Mouse (Mus musculus) liver, embryonic 11.5 days (tissue): ENCODE results near the gene N4bp2. TPM values are rescaled to one million over a fixed set of nuclear protein-coding genes. Genes with fewer than 3 reads are reported as not detected.

Experiments used
- ATAC-seq: fragments of 200-750 bp; cut with Nextera tagmentation; replicated peaks from 2 replicates; pipeline ENCODE4 v1.8.0; 2017; ENCODE audit warnings: moderate number of reproducible peaks, mild to moderate bottlenecking, moderate TSS enrichment, moderate library complexity; ENCODE audit not compliant: low FRiP score
- DNase-seq: peaks from one replicate; pipeline ENCODE4 v3.0.0-alpha.2; 2017; ENCODE audit warnings: low spot score
- H3K27ac ChIP-seq: fragments of 300-500 bp; sonication (generic); 2 replicates; pipeline ENCODE4 v1.5.1; 2014; ENCODE audit warnings: mild to moderate bottlenecking, low read depth, low read length, control low read depth
- H3K27me3 ChIP-seq: fragments of 300-500 bp; sonication (generic); replicated peaks from 2 replicates; pipeline ENCODE4 v1.6.1; 2014; ENCODE audit warnings: low read length, mixed read lengths; ENCODE audit not compliant: control insufficient read depth, insufficient read depth
- H3K36me3 ChIP-seq: fragments of 300-500 bp; sonication (generic); 2 replicates; pipeline ENCODE4 v1.6.1; 2014; ENCODE audit warnings: mild to moderate bottlenecking, low read length, moderate library complexity, mixed read lengths; ENCODE audit not compliant: control insufficient read depth, insufficient read depth
- H3K4me1 ChIP-seq: fragments of 300-500 bp; sonication (generic); replicated peaks from 2 replicates; pipeline ENCODE4 v1.6.1; 2014; ENCODE audit warnings: low read length, mixed read lengths; ENCODE audit not compliant: control insufficient read depth, insufficient read depth
- H3K4me2 ChIP-seq: fragments of 300-500 bp; sonication (generic); 2 replicates; pipeline ENCODE4 v1.6.1; 2014; ENCODE audit warnings: mild to moderate bottlenecking, control low read depth, moderate library complexity
- H3K4me3 ChIP-seq: fragments of 300-500 bp; sonication (generic); 2 replicates; pipeline ENCODE4 v1.5.1; 2014; ENCODE audit warnings: low read depth, low read length, control low read depth
- H3K9ac ChIP-seq: fragments of 300-500 bp; sonication (generic); 2 replicates; pipeline ENCODE4 v1.6.1; 2014; ENCODE audit warnings: low read depth, low read length, control low read depth
- H3K9me3 ChIP-seq: fragments of 300-500 bp; sonication (generic); 2 replicates; pipeline ENCODE4 v1.6.1; 2016; ENCODE audit warnings: low read length, inconsistent platforms, mixed read lengths; ENCODE audit not compliant: control insufficient read depth
- WGBS: fragments of 180-500 bp; shearing (Covaris S2); extraction: QIAGEN DNeasy Blood & Tissue Kit; methylation state at CpG from one replicate; pipeline ENCODE4 v1.1.7; 2014; 5-methylcytosine and 5-hydroxymethylcytosine counted together
- polyA plus RNA-seq: library from polyadenylated mRNA; unstranded; fragments of >200 nt; fragmentation: Nextera tagmentation; extraction: Ambion mirVana; gene quantifications from 2 replicates; pipeline ENCODE4 v1.2.1, GENCODE M21; 2014

Gene N4bp2
- polyA plus RNA-seq, 1 experiment from 2014 or later, result 28.2 TPM

GRCm38 (mm10) chr5:65739366-65739765, 24.0 kb upstream of the N4bp2 start:
- DNase-seq (no peak), ATAC-seq (no peak)
- no peaks in the 10 kb centered on the region for H3K36me3 ChIP-seq
- H3K27me3 ChIP-seq, result no peaks in the 10 kb centered on the region
- H3K4me3 ChIP-seq, result no peak overlapping the region
- no peak overlapping the region for H3K4me2 ChIP-seq
- no peaks in the 10 kb centered on the region for H3K9me3 ChIP-seq
- WGBS, result 81% methylated on average over 3 of the region's 3 CpGs
- H3K27ac ChIP-seq, result no peak overlapping the region
- H3K4me1 ChIP-seq, result no peaks in the 10 kb centered on the region
- H3K9ac ChIP-seq, result no peak overlapping the region

DNA sequence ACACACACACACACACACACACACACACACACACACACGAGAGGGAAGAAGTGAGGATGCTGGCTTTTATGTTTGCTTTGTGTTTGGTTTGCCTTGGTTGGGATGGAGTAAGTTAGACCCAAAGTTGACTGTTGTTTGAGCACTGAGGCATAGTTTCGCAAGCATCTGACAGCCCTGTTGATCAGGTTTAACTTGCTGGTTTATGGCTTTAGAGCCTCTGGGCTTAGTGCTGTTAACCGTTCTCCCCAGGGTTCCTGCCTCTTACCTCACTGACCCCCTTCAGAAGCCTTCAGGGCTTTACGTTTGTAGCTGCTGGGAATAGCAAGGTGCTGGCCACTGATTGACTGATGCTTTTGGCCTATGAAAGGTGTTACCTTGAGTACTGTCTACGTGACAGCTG, 16.4 kb upstream of the N4bp2 start:
- no peaks in the 10 kb centered on the region for H3K36me3 ChIP-seq
- no peaks in the 10 kb centered on the region for H3K9me3 ChIP-seq
- 66% methylated on average over 5 of the region's 5 CpGs for WGBS
- H3K4me2 ChIP-seq, result no peak overlapping the region
- ATAC-seq (no peak), DNase-seq (no peak)
- H3K27me3 ChIP-seq, result no peaks in the 10 kb centered on the region
- H3K4me3 ChIP-seq, result no peak overlapping the region
- H3K4me1 ChIP-seq, result no peaks in the 10 kb centered on the region; the same call in 1 of the 2 replicates
- H3K27ac ChIP-seq, result no peak overlapping the region
- no peak overlapping the region for H3K9ac ChIP-seq

DNA sequence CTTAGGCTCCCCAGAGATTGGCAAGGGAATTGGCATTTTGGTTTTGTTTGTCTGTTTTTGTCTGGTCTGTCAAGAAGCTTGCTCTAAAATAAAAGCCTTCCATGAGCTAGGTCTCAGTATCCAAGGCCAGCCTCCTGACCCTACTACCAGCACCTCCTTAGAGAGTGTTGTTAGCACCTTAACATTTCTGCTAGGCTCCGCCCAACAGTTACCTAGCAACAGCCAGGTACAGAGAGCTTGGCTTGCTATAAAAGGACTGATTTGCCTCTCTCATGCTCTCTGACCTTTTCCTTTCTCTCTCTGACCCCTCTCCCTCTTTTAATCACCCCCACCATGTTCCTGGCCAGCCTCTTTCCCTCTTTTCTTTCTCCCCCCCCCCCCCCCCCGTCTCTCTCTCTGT, 14.9 kb upstream of the N4bp2 start:
- no peak overlapping the region for H3K27ac ChIP-seq
- no peaks in the 10 kb centered on the region for H3K36me3 ChIP-seq
- WGBS, result 54% methylated on average over 2 of the region's 2 CpGs
- H3K4me2 ChIP-seq, result no peak overlapping the region
- H3K27me3 ChIP-seq, result no peaks in the 10 kb centered on the region
- H3K4me3 ChIP-seq, result no peak overlapping the region
- no peaks in the 10 kb centered on the region for H3K9me3 ChIP-seq
- no peak overlapping the region for H3K9ac ChIP-seq
- ATAC-seq (no peak), DNase-seq (no peak)
- H3K4me1 ChIP-seq, result peaks cover 4% of the 10 kb centered on the region

- Histone ChIP-seq H3K4me1 (peaks cover 4% of the 10 kb centered on the region), H3K9me3 (no peaks in the 10 kb centered on the region), H3K4me2 (no peak overlapping the region), H3K4me3 (no peak overlapping the region), H3K27me3 (no peaks in the 10 kb centered on the region), H3K36me3 (no peaks in the 10 kb centered on the region), H3K27ac (no peak overlapping the region), H3K9ac (no peak overlapping the region)
- ATAC-seq, result no peak
- DNase-seq, result no peak
Measured at GRCm38 (mm10) chr5:65748880-65749279, 14.4 kb upstream of the N4bp2 start.

DNA sequence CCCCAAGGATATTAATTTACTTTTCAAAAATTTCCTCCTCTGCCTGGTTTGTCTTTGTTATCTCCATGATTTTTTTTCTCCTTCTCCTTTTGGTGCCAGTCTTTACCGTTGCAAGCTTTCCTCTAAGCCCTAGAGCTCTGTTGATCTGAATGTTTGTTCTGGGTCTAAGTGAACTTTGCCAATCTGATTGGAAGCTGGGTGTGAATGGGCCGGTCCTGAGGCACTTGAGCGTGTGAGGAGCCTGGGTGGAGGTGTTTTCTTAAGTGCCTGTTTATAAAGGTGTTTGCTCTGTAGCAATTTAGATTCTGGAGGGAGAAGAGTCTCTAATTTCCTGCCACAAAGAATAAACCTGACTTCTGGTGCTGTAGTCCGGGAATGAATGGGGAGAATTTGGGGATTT, 11.3 kb upstream of the N4bp2 start:
- ATAC-seq (no peak; the same call in 1 of the 2 replicates), DNase-seq (no peak)
- Histone ChIP-seq H3K36me3 (no peaks in the 10 kb centered on the region), H3K9ac (no peak overlapping the region), H3K4me1 (peaks cover 4% of the 10 kb centered on the region), H3K9me3 (no peaks in the 10 kb centered on the region), H3K27ac (no peak overlapping the region), H3K4me3 (no peak overlapping the region), H3K27me3 (no peaks in the 10 kb centered on the region), H3K4me2 (no peak overlapping the region)
- WGBS, result 26% methylated on average over 4 of the region's 4 CpGs

- H3K4me3 ChIP-seq, result no peak overlapping the region
- no peak overlapping the region for H3K9ac ChIP-seq
- H3K36me3 ChIP-seq, result no peaks in the 10 kb centered on the region
- H3K4me1 ChIP-seq, result peaks cover 6% of the 10 kb centered on the region; the same call in 1 of the 2 replicates
- 85% methylated on average over 5 of the region's 5 CpGs for WGBS
- no peak overlapping the region for H3K4me2 ChIP-seq
- no peak overlapping the region for H3K27ac ChIP-seq
- no peaks in the 10 kb centered on the region for H3K27me3 ChIP-seq
- DNase-seq, result no peak
- ATAC-seq, result no peak
- no peaks in the 10 kb centered on the region for H3K9me3 ChIP-seq
Measured at GRCm38 (mm10) chr5:65755859-65756258, 7.5 kb upstream of the N4bp2 start.

DNA sequence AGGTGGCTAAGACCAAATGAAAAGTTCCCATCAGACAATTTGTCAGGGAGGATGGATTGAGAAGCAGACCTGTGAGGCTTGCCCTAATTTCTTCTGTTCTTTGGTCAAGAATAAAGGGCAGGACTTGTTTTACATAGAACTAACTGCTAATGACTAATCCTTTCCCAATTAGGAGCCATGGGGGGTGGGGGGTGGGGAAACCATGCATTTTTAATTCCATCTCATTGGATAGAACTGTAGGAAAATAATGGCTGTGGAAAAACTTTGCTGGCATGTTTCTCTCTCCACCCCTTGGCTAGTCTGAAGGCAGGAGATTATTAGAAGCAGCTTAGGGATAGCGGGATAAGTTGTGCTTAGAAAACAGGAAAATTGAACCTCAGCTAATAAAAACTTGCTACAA, 6.2 kb upstream of the N4bp2 start:
- Histone ChIP-seq H3K4me2 (no peak overlapping the region), H3K4me1 (peaks cover 14% of the 10 kb centered on the region; the same call in 1 of the 2 replicates), H3K9me3 (no peaks in the 10 kb centered on the region), H3K9ac (no peak overlapping the region), H3K27me3 (no peaks in the 10 kb centered on the region), H3K27ac (no peak overlapping the region), H3K36me3 (no peaks in the 10 kb centered on the region), H3K4me3 (no peak overlapping the region)
- DNase-seq, result no peak
- WGBS, result 89% methylated on average over 1 of the region's 1 CpGs
- no peak for ATAC-seq

DNA sequence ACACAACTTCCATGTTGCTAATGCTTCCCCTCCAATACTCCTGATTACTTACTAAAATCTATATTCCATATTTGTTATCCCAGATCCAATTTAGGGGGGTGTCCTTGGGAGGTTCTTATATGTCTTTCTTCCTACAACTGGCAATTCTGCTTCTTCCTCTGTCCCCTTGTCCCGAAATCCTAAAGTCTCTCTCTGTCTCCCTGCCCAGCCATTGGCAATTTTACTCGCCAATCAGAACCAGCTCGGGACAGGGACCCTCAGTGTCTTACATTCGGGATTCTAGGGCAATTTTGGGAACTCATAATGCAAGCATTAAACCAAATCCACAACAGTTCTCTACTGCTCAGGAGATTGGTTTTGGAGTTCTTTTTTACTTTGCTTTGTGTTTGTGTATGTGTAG, 3.3 kb upstream of the N4bp2 start:
- DNase-seq (no peak), ATAC-seq (no peak)
- Histone ChIP-seq H3K4me1 (peaks cover 11% of the 10 kb centered on the region; the same call in 1 of the 2 replicates), H3K4me3 (no peak overlapping the region), H3K27ac (no peak overlapping the region), H3K9me3 (no peaks in the 10 kb centered on the region), H3K27me3 (no peaks in the 10 kb centered on the region), H3K4me2 (no peak overlapping the region), H3K9ac (no peak overlapping the region), H3K36me3 (no peaks in the 10 kb centered on the region)
- WGBS, result 85% methylated on average over 4 of the region's 4 CpGs

DNA sequence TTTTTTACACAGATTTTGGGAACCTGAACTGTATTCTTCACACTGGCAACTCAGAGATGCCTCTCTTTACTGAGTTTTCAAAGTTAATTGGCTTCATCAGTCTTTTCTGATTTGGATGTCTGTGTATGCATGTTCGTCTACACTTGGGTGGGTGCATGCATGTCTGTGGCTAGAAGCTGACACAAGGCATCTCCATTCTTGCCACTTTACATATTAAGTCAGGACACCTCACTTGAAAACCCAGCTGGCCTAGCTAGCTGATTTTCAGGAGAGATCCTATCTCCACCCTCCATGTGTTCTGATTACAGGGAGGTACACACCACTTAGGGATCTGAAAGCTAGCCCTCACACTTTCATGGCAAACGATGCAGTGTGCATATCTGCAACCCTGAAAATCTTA, 2.7 kb upstream of the N4bp2 start:
- H3K4me2 ChIP-seq, result no peak overlapping the region
- H3K9ac ChIP-seq, result no peak overlapping the region
- WGBS, result 72% methylated on average over 2 of the region's 2 CpGs
- DNase-seq, result no peak
- no peak overlapping the region for H3K4me3 ChIP-seq
- no peaks in the 10 kb centered on the region for H3K27me3 ChIP-seq
- ATAC-seq, result no peak
- H3K9me3 ChIP-seq, result no peaks in the 10 kb centered on the region
- H3K4me1 ChIP-seq, result peaks cover 15% of the 10 kb centered on the region
- H3K36me3 ChIP-seq, result no peaks in the 10 kb centered on the region
- no peak overlapping the region for H3K27ac ChIP-seq
